Mouse (Mus musculus): ENCODE measurements around the gene Plcd3. TPM values are rescaled to one million over a fixed set of nuclear protein-coding genes. Genes with fewer than 3 reads are reported as not detected.

Plcd3 gene
- polyA plus RNA-seq, 1 experiment from 2014 or later: 1.0 TPM

- Histone ChIP-seq H3K9ac (ENCODE audit: low read depth, low read length) (no peak overlapping the region), H3K4me2 (replicated peaks; ENCODE audit: low read depth) (no peak overlapping the region), H3K36me3 (ENCODE audit: control insufficient read depth, insufficient read depth) (peaks cover 51% of the 10 kb centered on the region), H3K4me1 (replicated peaks; ENCODE audit: control insufficient read depth, insufficient read depth, low read length) (no peaks in the 10 kb centered on the region), H3K9me3 (ENCODE audit: control insufficient read depth) (no peaks in the 10 kb centered on the region), H3K27ac (ENCODE audit: low read depth, low read length) (no peak overlapping the region), H3K4me3 (ENCODE audit: low read depth, low read length) (no peak overlapping the region), H3K27me3 (replicated peaks; ENCODE audit: control insufficient read depth, insufficient read depth, low read length) (no peaks in the 10 kb centered on the region)
- ATAC-seq: no peak
- TF ChIP-seq CTCF (IDR thresholded peaks at IDR 0.05; ENCODE audit: low read depth): no peak
- 92% methylated on average over 10 of the region's 10 CpGs for WGBS
Measured at GRCm38 (mm10) chr11:103070322-103070880, 31.1 kb downstream of the Plcd3 start.

- ATAC-seq: no peak
- Histone ChIP-seq H3K27me3 (replicated peaks; ENCODE audit: control insufficient read depth, insufficient read depth, low read length) (no peaks in the 10 kb centered on the region), H3K4me1 (replicated peaks; ENCODE audit: control insufficient read depth, insufficient read depth, low read length) (no peaks in the 10 kb centered on the region), H3K36me3 (ENCODE audit: control insufficient read depth, insufficient read depth) (peaks cover 56% of the 10 kb centered on the region), H3K4me2 (replicated peaks; ENCODE audit: low read depth) (no peak overlapping the region), H3K9ac (ENCODE audit: low read depth, low read length) (no peak overlapping the region), H3K9me3 (ENCODE audit: control insufficient read depth) (no peaks in the 10 kb centered on the region), H3K27ac (ENCODE audit: low read depth, low read length) (no peak overlapping the region), H3K4me3 (ENCODE audit: low read depth, low read length) (no peak overlapping the region)
- TF ChIP-seq CTCF (IDR thresholded peaks at IDR 0.05; ENCODE audit: low read depth): no peak
- 96% methylated on average over 2 of the region's 2 CpGs for WGBS
Measured at GRCm38 (mm10) chr11:103069731-103070130, 31.7 kb downstream of the Plcd3 start.

GRCm38 (mm10) chr11:103068884-103069283 lies 32.6 kb downstream of the Plcd3 start:
- no peaks in the 10 kb centered on the region for H3K9me3 ChIP-seq (ENCODE audit: control insufficient read depth)
- no peak overlapping the region for H3K9ac ChIP-seq (ENCODE audit: low read depth, low read length)
- TF ChIP-seq CTCF (IDR thresholded peaks at IDR 0.05; ENCODE audit: low read depth): no peak
- no peak overlapping the region for H3K27ac ChIP-seq (ENCODE audit: low read depth, low read length)
- ATAC-seq: no peak
- peaks cover 64% of the 10 kb centered on the region for H3K36me3 ChIP-seq (ENCODE audit: control insufficient read depth, insufficient read depth)
- H3K27me3 ChIP-seq (replicated peaks; ENCODE audit: control insufficient read depth, insufficient read depth, low read length): no peaks in the 10 kb centered on the region
- H3K4me2 ChIP-seq (replicated peaks; ENCODE audit: low read depth): no peak overlapping the region
- H3K4me1 ChIP-seq (replicated peaks; ENCODE audit: control insufficient read depth, insufficient read depth, low read length): no peaks in the 10 kb centered on the region
- 94% methylated on average over 11 of the region's 11 CpGs for WGBS
- H3K4me3 ChIP-seq (ENCODE audit: low read depth, low read length): no peak overlapping the region

GRCm38 (mm10) chr11:103068272-103068671 lies 33.2 kb downstream of the Plcd3 start:
- peaks cover 70% of the 10 kb centered on the region for H3K36me3 ChIP-seq (ENCODE audit: control insufficient read depth, insufficient read depth)
- no peak for ATAC-seq
- H3K9me3 ChIP-seq (ENCODE audit: control insufficient read depth): no peaks in the 10 kb centered on the region
- whole genome bisulfite sequencing: 92% methylated on average over 4 of the region's 4 CpGs
- no peak overlapping the region for H3K4me2 ChIP-seq (replicated peaks; ENCODE audit: low read depth)
- no peak overlapping the region for H3K27ac ChIP-seq (ENCODE audit: low read depth, low read length)
- no peaks in the 10 kb centered on the region for H3K4me1 ChIP-seq (replicated peaks; ENCODE audit: control insufficient read depth, insufficient read depth, low read length)
- TF ChIP-seq CTCF (IDR thresholded peaks at IDR 0.05; ENCODE audit: low read depth): no peak
- no peaks in the 10 kb centered on the region for H3K27me3 ChIP-seq (replicated peaks; ENCODE audit: control insufficient read depth, insufficient read depth, low read length)
- H3K9ac ChIP-seq (ENCODE audit: low read depth, low read length): no peak overlapping the region
- no peak overlapping the region for H3K4me3 ChIP-seq (ENCODE audit: low read depth, low read length)

- 70% methylated on average over 8 of the region's 8 CpGs for WGBS
- no peak overlapping the region for H3K4me2 ChIP-seq (replicated peaks; ENCODE audit: low read depth)
- no peaks in the 10 kb centered on the region for H3K4me1 ChIP-seq (replicated peaks; ENCODE audit: control insufficient read depth, insufficient read depth, low read length)
- no peaks in the 10 kb centered on the region for H3K27me3 ChIP-seq (replicated peaks; ENCODE audit: control insufficient read depth, insufficient read depth, low read length)
- H3K9ac ChIP-seq (ENCODE audit: low read depth, low read length): no peak overlapping the region
- no peaks in the 10 kb centered on the region for H3K9me3 ChIP-seq (ENCODE audit: control insufficient read depth)
- no peak for ATAC-seq
- no peak overlapping the region for H3K27ac ChIP-seq (ENCODE audit: low read depth, low read length)
- no peak for TF ChIP-seq CTCF (IDR thresholded peaks at IDR 0.05; ENCODE audit: low read depth)
- H3K36me3 ChIP-seq (ENCODE audit: control insufficient read depth, insufficient read depth): peaks cover 76% of the 10 kb centered on the region
- no peak overlapping the region for H3K4me3 ChIP-seq (ENCODE audit: low read depth, low read length)
Measured at GRCm38 (mm10) chr11:103067457-103068001, 33.9 kb downstream of the Plcd3 start.

- 91% methylated on average over 6 of the region's 6 CpGs for WGBS
- TF ChIP-seq CTCF (IDR thresholded peaks at IDR 0.05; ENCODE audit: low read depth): no peak
- H3K4me3 ChIP-seq (ENCODE audit: low read depth, low read length): no peak overlapping the region
- H3K27ac ChIP-seq (ENCODE audit: low read depth, low read length): no peak overlapping the region
- no peaks in the 10 kb centered on the region for H3K27me3 ChIP-seq (replicated peaks; ENCODE audit: control insufficient read depth, insufficient read depth, low read length)
- no peaks in the 10 kb centered on the region for H3K4me1 ChIP-seq (replicated peaks; ENCODE audit: control insufficient read depth, insufficient read depth, low read length)
- ATAC-seq: no peak
- H3K9ac ChIP-seq (ENCODE audit: low read depth, low read length): no peak overlapping the region
- peaks cover 79% of the 10 kb centered on the region for H3K36me3 ChIP-seq (ENCODE audit: control insufficient read depth, insufficient read depth)
- H3K9me3 ChIP-seq (ENCODE audit: control insufficient read depth): no peaks in the 10 kb centered on the region
- no peak overlapping the region for H3K4me2 ChIP-seq (replicated peaks; ENCODE audit: low read depth)
Measured at GRCm38 (mm10) chr11:103067051-103067361, 34.5 kb downstream of the Plcd3 start.
